Mouse (Mus musculus) left cerebral cortex, postnatal 4 days (tissue): ENCODE results near the gene Gm45799. TPM values are rescaled to one million over a fixed set of nuclear protein-coding genes. Genes with fewer than 3 reads are reported as not detected.
A peak's percentile ranks its signal among the peaks of the same experiment; 100 is the strongest.

Experiments used
- DNase-seq: peaks from one replicate; pipeline ENCODE4 v3.0.0-alpha.2; 2022
- intact Hi-C: fragments of 180-260 bp; cut with DNase I; formaldehyde crosslinking; loops from one replicate; pipeline ENCODE4 v1.15.1; 2025
- total RNA-seq, 2 experiments: library from RNA; stranded (reverse); gene quantifications; 2 replicates each; pipeline ENCODE4 v1.2.3; 2021

The Gm45799 gene
- total RNA-seq, 2 experiments from 2014 or later, result 8.9 to 9.1 TPM

DNA sequence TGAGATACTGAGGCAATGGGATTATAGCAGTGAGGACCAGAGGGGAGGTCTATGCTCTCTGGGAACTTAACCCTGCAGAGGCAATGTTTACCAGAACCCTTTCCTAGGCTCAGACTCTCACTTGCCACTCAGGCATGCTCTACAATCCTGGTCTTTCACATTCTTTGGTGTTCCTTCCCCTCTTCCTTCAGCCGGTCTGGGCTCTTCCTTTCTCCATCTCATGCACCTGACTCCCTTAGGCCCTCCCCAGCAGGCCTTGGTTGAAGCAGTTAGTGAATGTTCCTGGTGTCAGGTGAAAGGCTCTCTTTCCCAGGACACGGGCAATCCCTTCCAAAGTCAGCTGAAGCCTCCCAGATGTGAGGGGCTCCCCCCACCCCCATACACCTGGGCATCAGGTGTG lies 596 bp upstream of the Gm45799 start, which contains the start of gene Timm10b:
Timm10b (plus strand) TSS at position 301 of the 400 bp plus-strand sequence.
- DNase-seq, result no peak
- intact Hi-C loops, result loop anchor here (10.0 kb wide), 1 partner anchor 165 kb away; no protein-coding TSS in a partner anchor

DNA sequence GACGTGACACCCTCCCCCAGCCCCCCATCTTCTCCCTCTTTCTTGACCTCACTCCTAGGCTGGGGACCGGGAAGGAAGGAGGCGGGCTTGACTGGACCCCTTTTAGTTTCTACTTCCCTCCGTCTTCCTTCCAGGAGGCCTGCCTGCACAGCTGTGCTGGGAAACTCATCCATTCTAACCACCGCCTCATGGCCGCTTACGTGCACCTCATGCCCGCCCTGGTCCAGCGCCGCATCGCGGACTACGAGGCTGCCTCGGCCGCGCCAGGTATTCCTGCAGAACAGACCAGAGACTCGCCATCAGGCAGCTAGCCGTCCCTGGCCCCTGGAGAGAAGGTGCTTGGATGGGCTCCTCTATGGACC lies 523 bp downstream of the Gm45799 start:
- intact Hi-C loops, result no loop called here
- DNase-seq, result peak; percentile 27

DNA sequence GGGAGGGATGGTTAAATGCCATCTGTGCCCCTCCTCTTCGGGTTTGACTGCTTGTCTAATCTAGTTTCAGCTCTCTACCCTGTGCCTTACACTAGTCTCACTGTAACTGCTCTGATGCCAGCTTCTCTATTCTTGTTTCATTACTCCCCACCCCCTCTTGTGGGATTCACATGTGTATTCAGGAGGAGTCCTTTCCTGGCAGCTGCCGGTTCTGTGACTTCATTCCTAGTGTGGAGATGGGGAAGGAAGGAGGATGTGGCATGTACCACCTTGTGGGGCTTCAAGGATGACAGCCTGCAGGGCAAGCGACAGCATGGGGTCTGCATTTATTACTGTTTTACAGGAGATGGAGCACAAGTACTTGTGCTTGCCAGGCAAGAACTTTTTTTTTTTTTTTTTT lies 1.6 kb downstream of the Gm45799 start:
- no peak for DNase-seq
- intact Hi-C loops, result no loop called here

DNA sequence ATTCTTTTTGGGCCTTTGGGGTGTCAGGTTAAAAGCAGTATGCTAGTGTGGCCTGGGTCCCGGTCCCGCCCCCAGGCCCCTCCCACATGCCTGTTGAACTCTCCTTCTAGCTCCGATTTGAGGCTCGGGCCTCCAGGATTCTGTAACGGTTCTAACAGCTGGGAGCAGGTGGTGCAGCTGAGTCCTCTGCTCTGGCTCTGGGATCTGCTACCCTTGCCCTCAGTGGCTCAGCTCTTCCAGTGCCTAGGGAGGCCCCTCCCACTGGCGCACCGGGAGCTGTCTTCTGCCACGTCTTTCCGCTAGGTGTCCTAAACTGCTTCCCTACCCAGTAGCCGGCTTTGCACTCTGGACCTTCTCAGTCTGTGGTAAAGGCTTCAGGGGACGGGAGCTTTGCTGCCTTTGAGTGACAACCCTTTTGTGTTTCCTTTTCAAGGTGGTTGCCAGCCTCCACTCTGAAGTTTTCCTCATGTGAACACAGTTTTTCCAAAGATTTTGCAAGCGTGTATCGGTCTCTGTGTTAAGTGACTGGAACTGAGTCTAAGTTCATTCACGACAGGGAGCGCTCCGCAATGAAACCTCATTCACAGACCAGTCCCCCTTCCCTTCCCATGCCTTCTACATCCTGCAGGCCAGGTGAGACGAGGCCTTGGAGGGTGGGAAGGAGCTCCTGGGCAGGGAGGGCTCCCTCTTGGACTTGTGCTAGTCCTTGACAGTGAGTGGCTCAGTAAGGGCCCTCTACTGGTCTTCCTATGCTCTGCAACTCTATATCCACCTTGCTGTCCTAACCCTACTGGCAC lies 10.5 kb downstream of the Gm45799 start, which contains the start of gene Dnhd1:
Dnhd1 (plus strand) TSS at position 189 of the 797 bp plus-strand sequence.
- intact Hi-C loops, result no loop called here
- DNase-seq, result peak; percentile 51

DNA sequence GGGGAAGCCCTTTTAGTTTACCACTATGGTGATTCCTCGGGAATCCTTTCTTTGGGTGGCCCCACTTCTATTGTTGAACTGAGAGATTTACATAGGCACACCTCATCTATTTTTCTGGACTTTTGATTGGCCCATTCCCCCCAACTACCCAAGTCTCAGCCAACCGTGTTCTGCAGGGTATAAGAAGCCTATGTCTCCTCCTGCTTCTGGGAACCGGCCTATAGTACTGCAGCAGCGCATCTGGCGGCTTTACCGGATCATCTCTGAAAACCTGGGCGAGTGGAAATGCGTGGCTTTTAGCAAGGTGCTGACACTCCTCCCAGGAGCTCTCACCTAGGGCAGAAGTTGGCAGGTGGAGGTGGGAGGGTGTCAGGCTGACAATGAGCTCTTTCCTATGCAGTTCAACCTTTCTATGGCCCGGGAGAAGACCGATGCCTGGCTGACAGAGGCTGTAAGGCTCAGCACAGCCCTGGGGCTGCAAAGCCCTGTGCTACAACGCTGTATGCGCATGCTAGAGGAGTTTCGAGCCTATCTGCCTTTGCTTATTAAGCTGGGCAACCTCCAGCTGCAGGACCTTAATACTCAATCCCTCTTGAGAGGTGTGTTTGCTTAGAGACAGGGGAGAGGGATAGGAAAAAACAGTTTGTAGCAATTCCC lies 45.3 kb downstream of the Gm45799 start:
- DNase-seq, result no peak
- intact Hi-C loops, result no loop called here

DNA sequence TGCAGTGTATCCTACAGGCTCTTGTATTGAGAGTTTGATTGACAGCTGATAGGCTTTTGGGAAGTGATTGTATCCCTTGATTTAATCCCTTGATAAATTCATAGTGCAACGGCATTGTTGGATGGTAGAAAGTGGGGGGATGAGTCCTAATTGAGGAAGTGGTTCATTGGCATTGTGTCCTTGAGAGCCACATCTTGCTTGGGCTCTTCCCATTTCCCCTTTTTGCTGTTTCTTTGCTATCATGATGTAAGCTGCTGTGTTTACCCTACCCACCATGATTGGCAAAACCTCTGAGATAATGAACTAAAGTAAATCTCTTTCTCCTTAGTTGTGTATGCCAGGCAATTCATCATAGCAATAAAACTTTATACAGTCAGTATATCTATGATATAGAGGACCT lies 50.5 kb downstream of the Gm45799 start:
- no peak for DNase-seq
- intact Hi-C loops, result no loop called here

DNA sequence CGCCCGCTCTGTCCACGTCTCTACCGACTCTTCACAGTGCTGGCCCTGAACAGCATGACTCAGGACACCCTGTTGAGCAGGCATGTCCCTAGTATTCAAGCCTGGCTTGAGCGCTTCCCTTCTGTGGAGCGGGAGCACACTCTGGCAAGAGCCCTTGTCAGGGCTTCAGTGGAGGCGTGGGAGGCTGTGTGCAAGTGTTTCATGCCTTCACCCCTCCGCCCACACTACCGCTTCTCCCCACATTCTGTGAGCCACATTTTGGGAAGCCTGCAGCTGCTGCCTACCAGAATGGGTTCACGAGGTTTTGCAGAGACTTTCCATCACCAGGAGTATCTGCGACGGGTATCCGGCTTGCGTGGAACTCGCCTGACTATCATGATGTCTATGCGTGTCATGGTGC lies 62.8 kb downstream of the Gm45799 start:
- DNase-seq, result no peak
- intact Hi-C loops, result no loop called here

DNA sequence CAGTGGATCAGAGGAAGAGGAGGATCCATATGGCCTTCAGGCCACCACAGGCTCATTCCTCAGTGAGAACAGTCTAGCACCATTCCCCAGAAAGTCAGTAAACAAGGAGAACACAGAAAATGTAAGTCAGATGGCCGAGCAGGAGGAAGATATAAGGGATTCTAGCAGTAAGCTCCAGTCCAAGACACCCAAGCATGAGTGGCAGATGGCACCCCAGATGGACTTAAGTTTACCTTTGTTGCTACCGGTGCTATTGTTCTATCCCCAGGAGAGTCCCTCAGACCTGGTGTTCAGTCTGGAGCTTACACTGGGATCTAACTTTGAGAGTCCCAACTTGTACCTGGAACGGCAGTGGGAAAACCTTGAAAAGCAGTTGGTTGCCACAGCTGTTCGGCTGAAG lies 63.5 kb downstream of the Gm45799 start:
- DNase-seq, result no peak
- intact Hi-C loops, result no loop called here

DNA sequence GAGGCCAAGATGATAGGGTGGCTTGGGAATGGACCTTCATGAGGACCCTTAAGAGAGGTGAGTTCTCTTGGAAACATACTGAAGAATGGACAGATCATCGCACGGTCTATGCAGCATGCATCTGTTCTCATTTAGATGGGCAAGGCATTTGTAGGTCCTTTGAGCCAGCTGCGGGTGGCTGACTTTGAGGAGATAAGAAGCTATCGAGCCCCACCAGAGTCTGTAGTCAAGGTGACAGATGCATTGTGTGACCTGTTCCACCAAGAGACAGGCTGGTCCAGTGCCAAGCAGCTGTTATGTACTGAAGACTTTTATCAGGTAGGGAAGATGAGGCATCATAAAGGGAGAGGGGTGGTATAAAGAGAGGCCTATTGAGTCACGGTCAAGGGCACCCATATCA lies 68.4 kb downstream of the Gm45799 start:
- intact Hi-C loops, result no loop called here
- no peak for DNase-seq

DNA sequence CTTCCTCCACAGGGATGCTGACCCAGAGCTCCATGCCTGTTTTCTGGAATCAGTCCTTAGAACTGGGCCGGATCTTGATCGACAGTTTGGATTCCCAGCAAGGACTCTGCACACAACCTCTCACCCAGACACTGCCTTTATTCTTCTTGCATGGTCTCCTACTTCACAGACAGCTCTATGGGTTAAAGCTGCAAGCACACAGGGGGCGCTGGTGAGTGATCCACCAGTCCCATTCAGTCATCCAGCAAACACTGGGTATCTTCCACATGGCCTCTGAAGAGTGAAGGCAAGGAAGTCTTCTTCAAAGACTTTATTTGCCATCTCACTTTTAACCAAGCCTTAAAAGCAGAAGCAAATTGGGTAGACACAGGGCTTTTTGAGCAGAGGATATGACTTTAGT lies 75.0 kb downstream of the Gm45799 start:
- no peak for DNase-seq
- intact Hi-C loops, result no loop called here

DNA sequence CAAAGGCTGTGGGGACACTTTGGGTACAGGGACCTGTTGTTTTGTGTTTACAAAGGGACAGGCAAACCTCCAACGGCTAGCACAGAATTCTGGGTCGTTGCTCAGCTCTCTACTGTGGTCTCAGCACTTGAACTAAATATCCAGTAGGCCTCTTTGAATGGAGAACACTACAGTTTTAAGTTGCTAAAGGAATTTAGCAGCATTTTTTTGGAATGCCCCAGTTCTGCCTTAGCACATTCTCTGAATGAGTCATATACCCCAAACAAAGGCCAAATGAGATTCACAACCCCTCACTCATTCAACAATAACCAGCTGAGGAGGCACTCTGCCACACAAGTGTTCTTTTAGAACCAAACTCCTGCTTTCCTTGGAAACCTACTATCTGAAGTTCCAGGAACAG lies 81.6 kb downstream of the Gm45799 start:
- no peak for DNase-seq
- intact Hi-C loops, result no loop called here

DNA sequence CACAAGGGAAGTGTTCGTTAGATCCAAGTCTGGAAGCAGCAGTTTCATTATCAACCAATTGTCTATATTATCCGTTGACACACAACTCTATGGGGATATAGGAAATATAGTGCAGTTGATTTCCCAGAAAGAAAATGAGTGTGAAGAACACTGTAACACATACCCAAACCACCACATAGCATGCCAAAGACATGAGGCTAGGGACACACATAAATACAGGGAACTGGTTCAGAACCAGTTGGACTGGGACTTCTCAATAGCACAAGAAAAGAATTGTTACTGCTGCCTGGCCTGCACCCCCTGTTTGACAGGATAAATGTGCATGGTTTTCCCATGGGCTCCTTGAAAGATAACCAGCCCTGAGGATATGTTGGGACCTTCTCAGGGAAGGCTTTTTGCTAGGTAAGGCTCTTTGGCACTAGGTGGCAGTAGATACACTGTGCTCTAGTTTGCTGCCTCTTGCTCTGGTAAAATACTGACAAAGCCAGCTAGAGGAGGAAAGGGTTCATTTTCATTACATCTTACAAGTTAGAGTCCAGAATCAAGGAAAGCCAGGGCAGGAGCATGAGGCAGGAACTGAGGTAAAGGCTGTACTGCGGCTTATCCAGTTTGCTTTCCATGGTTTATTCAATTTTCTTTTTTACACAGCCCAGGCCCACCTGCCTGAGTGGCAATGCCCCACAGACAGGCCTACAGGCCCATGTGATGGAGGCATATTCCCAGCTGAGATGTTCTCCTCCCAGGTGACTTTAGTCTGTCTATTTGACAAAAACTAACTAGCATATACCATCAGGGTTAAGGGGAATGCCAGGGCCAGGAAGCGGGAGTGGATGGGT lies 86.0 kb downstream of the Gm45799 start:
- DNase-seq, result peak; percentile 16
- intact Hi-C loops, result loop anchor here (2.0 kb wide), 1 partner anchor 92 kb away; no protein-coding TSS in a partner anchor

DNA sequence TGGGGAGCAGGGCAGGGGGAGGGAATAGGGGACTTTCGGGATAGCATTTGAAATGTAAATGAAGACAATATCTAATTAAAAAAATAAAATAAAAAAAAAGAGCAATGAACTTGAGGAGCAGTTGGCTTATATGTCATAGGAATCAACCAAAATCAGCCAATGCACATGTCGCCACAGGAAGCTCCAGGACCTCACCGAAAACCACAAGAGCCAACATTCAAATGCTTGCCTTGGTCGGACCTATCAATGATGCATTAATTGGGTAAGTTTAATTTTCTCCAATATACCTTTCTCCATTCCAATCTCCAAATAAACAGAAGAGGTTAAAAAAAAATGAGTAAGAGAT lies 86.6 kb downstream of the Gm45799 start:
- DNase-seq, result no peak
- intact Hi-C loops, result loop anchor here (2.0 kb wide), 1 partner anchor 92 kb away; no protein-coding TSS in a partner anchor

DNA sequence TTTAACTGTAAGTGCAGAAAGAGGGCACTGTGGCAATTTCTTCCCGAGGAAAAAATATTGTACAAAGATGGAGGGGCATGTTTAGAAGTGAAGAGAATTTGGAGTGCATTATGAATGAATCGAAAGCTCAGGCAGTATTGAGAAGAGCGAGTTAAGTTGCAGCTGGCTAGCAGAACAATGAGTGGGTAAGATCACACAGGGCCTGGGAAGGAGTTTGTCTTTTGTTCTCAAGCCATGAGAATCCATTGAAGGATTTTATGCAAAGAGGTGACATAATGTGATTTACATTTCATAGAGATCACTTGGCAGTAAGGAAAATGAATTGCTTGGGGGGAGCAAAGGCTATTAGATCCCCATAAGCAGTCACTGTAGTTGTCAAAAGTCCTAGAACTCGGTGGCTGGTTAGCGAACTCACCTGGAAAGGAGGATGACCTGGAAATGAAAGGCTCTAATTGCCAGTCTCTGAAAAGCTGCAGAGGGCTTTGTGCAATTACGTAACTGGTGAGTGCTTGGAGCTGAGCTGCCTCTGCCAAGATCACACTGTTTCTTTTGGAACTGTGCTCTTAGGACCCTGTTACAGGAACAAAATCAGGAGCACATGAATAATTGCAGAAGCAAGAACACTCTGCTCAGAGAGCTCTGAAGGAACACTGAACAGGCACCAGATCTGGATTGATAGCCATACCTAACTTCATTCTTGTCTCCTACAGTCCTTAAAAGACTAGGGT lies 88.5 kb downstream of the Gm45799 start:
- intact Hi-C loops, result no loop called here
- no peak for DNase-seq

DNA sequence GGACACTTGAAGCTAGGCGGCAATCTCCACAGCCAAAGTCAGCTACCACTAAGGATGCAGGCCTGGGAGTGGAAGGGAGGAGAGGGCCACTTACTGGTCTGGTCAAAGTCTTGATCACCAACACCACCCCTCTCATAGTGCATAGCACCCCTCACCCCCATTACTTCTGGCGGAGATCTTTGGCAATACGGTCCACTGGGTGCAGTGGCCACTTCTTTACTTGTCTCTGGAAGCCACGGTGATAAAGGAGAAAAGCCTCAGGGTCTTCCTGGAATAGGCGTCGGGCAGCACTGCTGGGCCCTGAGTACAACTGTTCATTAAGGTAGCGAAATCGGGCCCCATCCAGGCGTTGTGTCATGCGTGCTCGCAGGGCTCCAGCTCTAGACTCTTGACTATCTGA lies 93.5 kb downstream of the Gm45799 start:
- intact Hi-C loops, result loop anchor here (10.0 kb wide), 1 partner anchor 179 kb away; the partner anchor contains the start of gene Smpd1
- DNase-seq, result no peak

Other genes starting within 250 kb of the Gm45799 start
- 10 to 100 TPM; 49.9 to 56.6 TPM for gene Fam160a2, start 240.5 kb upstream of the Gm45799 start, total RNA-seq
- gene Cnga4, start 236.0 kb upstream of the Gm45799 start, total RNA-seq, result under 1 TPM; 0.14 to 0.32 TPM
- 1 to 10 TPM; 4.2 to 6.1 TPM for gene Cckbr, start 214.8 kb upstream of the Gm45799 start, total RNA-seq
- 10 to 100 TPM; 11.7 to 13.8 TPM for gene Cavin3, start 158.3 kb upstream of the Gm45799 start, total RNA-seq
- gene Smpd1, start 86.2 kb upstream of the Gm45799 start, total RNA-seq, result 10 to 100 TPM; 59.3 to 65.7 TPM
- 100 to 1,000 TPM; 327 to 331 TPM for gene Apbb1, start 58.9 kb upstream of the Gm45799 start, total RNA-seq
- under 1 TPM in 1 of 2 experiments, not detected in 1; 0.26 TPM for gene Hpx, start 40.4 kb upstream of the Gm45799 start, total RNA-seq
- 100 to 1,000 TPM; 167 to 168 TPM for gene Trim3, start 7.0 kb upstream of the Gm45799 start, total RNA-seq
- 10 to 100 TPM; 63.7 to 70.1 TPM for gene Timm10b, start 496 bp upstream of the Gm45799 start, total RNA-seq
- 10 to 100 TPM; 77.0 to 77.8 TPM for gene Arfip2, start 136 bp upstream of the Gm45799 start, total RNA-seq
- gene Dnhd1, start 10.3 kb downstream of the Gm45799 start, total RNA-seq, result 1 to 10 TPM; 4.1 to 4.8 TPM
- 100 to 1,000 TPM; 113 to 114 TPM for gene Ilk, start 96.0 kb downstream of the Gm45799 start, total RNA-seq
- 10 to 100 TPM; 11.3 to 13.9 TPM for gene Rrp8, start 96.8 kb downstream of the Gm45799 start, total RNA-seq
- gene Taf10, start 103.8 kb downstream of the Gm45799 start, total RNA-seq, result 100 to 1,000 TPM; 109 to 110 TPM
- gene Tpp1, start 111.7 kb downstream of the Gm45799 start, total RNA-seq, result 10 to 100 TPM; 16.0 to 24.7 TPM
- gene Dchs1, start 147.1 kb downstream of the Gm45799 start, total RNA-seq, result 10 to 100 TPM; 84.6 to 90.6 TPM
- gene Mrpl17, start 170.5 kb downstream of the Gm45799 start, total RNA-seq, result 10 to 100 TPM; 76.5 to 87.4 TPM